Mouse (Mus musculus) myocyte (in vitro differentiated cells): ENCODE measurements around the gene Aldh16a1. TPM values are rescaled to one million over a fixed set of nuclear protein-coding genes. Genes with fewer than 3 reads are reported as not detected.

Experiments
- H3K27me3 ChIP-seq: one replicate; pipeline ENCODE4 v1.6.1; 2011; ENCODE audit not compliant: control insufficient read depth, insufficient read depth, insufficient read length
- H3K36me3 ChIP-seq: one replicate; pipeline ENCODE4 v1.6.1; 2011; ENCODE audit not compliant: control insufficient read depth, insufficient read depth
- H3K4me2 ChIP-seq: one replicate; pipeline ENCODE4 v1.6.1; 2011; ENCODE audit warnings: low read depth, control low read depth
- H3K4me3 ChIP-seq: one replicate; pipeline ENCODE4 v1.5.1; 2011; ENCODE audit warnings: mild to moderate bottlenecking, control low read depth, moderate library complexity
- H3K79me2 ChIP-seq: one replicate; pipeline ENCODE4 v1.6.1; 2011; ENCODE audit not compliant: control insufficient read depth, insufficient read depth
- H3ac ChIP-seq: one replicate; pipeline ENCODE4 v1.6.1; 2011; ENCODE audit not compliant: control insufficient read depth, insufficient read length
- CEBPB ChIP-seq: IDR thresholded peaks from 2 replicates; pipeline ENCODE4 v1.6.1; 2011; ENCODE audit warnings: mild to moderate bottlenecking, moderate library complexity; ENCODE audit not compliant: poor library complexity, insufficient read depth, severe bottlenecking
- E2F4 ChIP-seq: IDR thresholded peaks from one replicate; pipeline ENCODE4 v1.6.1; 2011; ENCODE audit warnings: mild to moderate bottlenecking, control low read depth, moderate library complexity; ENCODE audit not compliant: insufficient read depth
- MAX ChIP-seq: IDR thresholded peaks from one replicate; pipeline ENCODE4 v1.6.1; 2011; ENCODE audit warnings: low read depth, mild to moderate bottlenecking, control low read depth
- MYOD1 ChIP-seq, 3 experiments: IDR thresholded peaks; one replicate each; pipeline ENCODE4 v1.6.1; 2011; ENCODE audit warnings: control low read depth in 2 of 3, low read depth in 2 of 3, mild to moderate bottlenecking in 2 of 3, moderate library complexity in 1 of 3; ENCODE audit not compliant: insufficient read length in 2 of 3, control insufficient read depth in 1 of 3
- MYOG ChIP-seq, 3 experiments: IDR thresholded peaks; one replicate each; pipeline ENCODE4 v1.6.1; 2011; ENCODE audit warnings: control low read depth in 2 of 3, low read depth in 2 of 3, mild to moderate bottlenecking in 2 of 3; ENCODE audit not compliant: insufficient read length in 2 of 3, control insufficient read depth in 1 of 3, insufficient read depth in 1 of 3
- POLR2A ChIP-seq: IDR thresholded peaks from one replicate; pipeline ENCODE4 v1.6.1; 2011; ENCODE audit warnings: low read depth, mild to moderate bottlenecking, control low read depth, moderate library complexity; ENCODE audit not compliant: insufficient read length
- POLR2AphosphoS2 ChIP-seq: IDR thresholded peaks from one replicate; pipeline ENCODE4 v1.6.1; 2011; ENCODE audit warnings: low read depth, control low read depth; ENCODE audit not compliant: insufficient read length
- REST ChIP-seq: IDR thresholded peaks from one replicate; pipeline ENCODE4 v1.6.1; 2011; ENCODE audit warnings: mild to moderate bottlenecking, control low read depth, moderate library complexity; ENCODE audit not compliant: insufficient read depth, insufficient read length
- SRF ChIP-seq: IDR thresholded peaks from one replicate; pipeline ENCODE4 v1.6.1; 2011; ENCODE audit warnings: low read depth; ENCODE audit not compliant: control insufficient read depth, insufficient read length
- TCF12 ChIP-seq: IDR thresholded peaks from one replicate; pipeline ENCODE4 v1.6.1; 2011; ENCODE audit warnings: mild to moderate bottlenecking, control low read depth; ENCODE audit not compliant: poor library complexity, insufficient read depth, severe bottlenecking
- TCF3 ChIP-seq: IDR thresholded peaks from one replicate; pipeline ENCODE4 v1.6.1; 2011; ENCODE audit warnings: low read depth, control low read depth; ENCODE audit not compliant: insufficient read length
- USF1 ChIP-seq: IDR thresholded peaks from one replicate; pipeline ENCODE4 v1.6.1; 2011; ENCODE audit warnings: low read depth, mild to moderate bottlenecking, control low read depth, moderate library complexity
- polyA plus RNA-seq: library from polyadenylated mRNA; unstranded; fragments of >200 nt; fragmentation: generic; extraction: Trizol; gene quantifications from one replicate; pipeline ENCODE4 v1.2.1, GENCODE M21; 2012; ENCODE audit warnings: missing spikeins

The Aldh16a1 gene
- polyA plus RNA-seq, 1 experiment = 29.0 TPM

- no peaks in the 10 kb centered on the region for H3K36me3 ChIP-seq
- no peaks in the 10 kb centered on the region for H3K79me2 ChIP-seq
- no peak overlapping the region for H3ac ChIP-seq
- peaks cover 17% of the 10 kb centered on the region for H3K27me3 ChIP-seq
- no peak overlapping the region for H3K4me3 ChIP-seq
- H3K4me2 ChIP-seq = no peak overlapping the region
- no peak for TF ChIP-seq POLR2AphosphoS2
- no peak for TF ChIP-seq TCF12
- TF ChIP-seq CEBPB = no peak
- TF ChIP-seq E2F4 = no peak
- TF ChIP-seq USF1 = no peak
- no peak for TF ChIP-seq REST
- no peak for TF ChIP-seq MYOD1 (IDR thresholded peaks at IDR 0.05; ENCODE audit: control insufficient read depth in 1 of 3, insufficient read length in 2 of 3, low read depth in 2 of 3)
- no peak for TF ChIP-seq MYOG (IDR thresholded peaks at IDR 0.05; ENCODE audit: control insufficient read depth in 1 of 3, insufficient read depth in 1 of 3, insufficient read length in 2 of 3, low read depth in 2 of 3)
- TF ChIP-seq SRF = no peak
- no peak for TF ChIP-seq TCF3
- TF ChIP-seq POLR2A = no peak
- TF ChIP-seq MAX = no peak
Measured at GRCm38 (mm10) chr7:45196176-45196535, 41.8 kb upstream of the Aldh16a1 start.

- Histone ChIP-seq H3ac (no peak overlapping the region), H3K27me3 (peaks cover 14% of the 10 kb centered on the region), H3K4me2 (peak overlapping the region; percentile 6), H3K79me2 (no peaks in the 10 kb centered on the region), H3K4me3 (no peak overlapping the region), H3K36me3 (no peaks in the 10 kb centered on the region)
- TF ChIP-seq TCF3 (no peak), MYOD1 (IDR thresholded peaks at IDR 0.05; ENCODE audit: control insufficient read depth in 1 of 3, insufficient read length in 2 of 3, low read depth in 2 of 3) (peak in 2 of 3 experiments; percentile 45 to 77), MYOG (IDR thresholded peaks at IDR 0.05; ENCODE audit: control insufficient read depth in 1 of 3, insufficient read depth in 1 of 3, insufficient read length in 2 of 3, low read depth in 2 of 3) (peak; percentile 29 to 59 (median 50)), SRF (no peak)
Measured at GRCm38 (mm10) chr7:45195341-45196175, 41.2 kb upstream of the Aldh16a1 start.

DNA sequence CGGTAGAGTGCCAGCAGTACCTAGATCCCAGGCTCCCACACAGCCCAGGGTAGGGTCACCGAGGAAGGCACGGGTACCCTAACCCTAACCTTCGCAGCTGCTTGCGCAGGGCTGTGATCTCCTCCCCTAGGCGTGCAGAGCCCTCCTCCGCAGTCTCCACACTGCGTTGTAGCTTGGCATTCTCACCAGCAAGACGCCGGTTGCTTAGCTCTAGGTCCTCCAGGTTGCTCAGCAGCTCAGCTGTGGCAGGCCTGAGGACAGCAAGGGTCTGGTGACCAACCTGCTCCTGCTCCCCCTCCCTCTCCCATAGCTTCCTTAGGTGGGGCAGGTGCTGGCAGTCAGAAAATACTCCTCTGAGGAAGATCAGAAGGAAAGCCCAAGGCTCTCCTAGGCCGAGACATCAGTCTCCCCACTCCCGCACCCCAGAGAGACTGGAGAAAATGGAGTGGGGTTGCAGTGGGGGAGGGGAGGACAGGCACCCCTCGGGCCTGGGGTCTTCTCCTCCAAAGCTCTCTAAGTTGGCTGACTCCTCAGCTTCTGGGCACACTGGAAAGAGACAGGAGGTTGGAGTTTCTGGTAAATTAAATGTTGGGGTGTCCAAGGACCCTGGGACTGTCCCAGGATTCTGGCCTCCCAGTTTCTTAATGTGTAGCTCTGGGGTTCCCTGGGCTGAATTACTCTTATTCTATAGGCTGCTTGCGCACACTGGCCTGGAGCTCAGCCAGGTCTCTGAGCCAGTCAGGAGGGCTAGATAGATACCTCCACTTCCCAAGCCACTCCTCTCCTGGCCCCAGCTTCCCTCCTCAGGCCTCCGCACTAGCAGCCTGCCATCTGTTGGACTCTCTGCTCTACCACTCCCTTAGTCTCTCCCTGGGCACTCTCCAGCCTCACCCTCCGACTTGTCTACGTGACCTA is 39.7 kb upstream of the Aldh16a1 start:
- Histone ChIP-seq H3K4me2 (no peak overlapping the region), H3K27me3 (peaks cover 10% of the 10 kb centered on the region), H3ac (no peak overlapping the region), H3K79me2 (no peaks in the 10 kb centered on the region), H3K4me3 (no peak overlapping the region), H3K36me3 (no peaks in the 10 kb centered on the region)
- no peak for TF ChIP-seq USF1
- TF ChIP-seq MYOD1 (IDR thresholded peaks at IDR 0.05; ENCODE audit: control insufficient read depth in 1 of 3, insufficient read length in 2 of 3, low read depth in 2 of 3) = no peak
- TF ChIP-seq CEBPB = no peak
- TF ChIP-seq POLR2A = no peak
- no peak for TF ChIP-seq MAX
- TF ChIP-seq TCF12 = no peak
- no peak for TF ChIP-seq MYOG (IDR thresholded peaks at IDR 0.05; ENCODE audit: control insufficient read depth in 1 of 3, insufficient read depth in 1 of 3, insufficient read length in 2 of 3, low read depth in 2 of 3)
- no peak for TF ChIP-seq POLR2AphosphoS2

- TF ChIP-seq E2F4 (no peak), SRF (no peak), TCF3 (no peak), MYOD1 (IDR thresholded peaks at IDR 0.05; ENCODE audit: control insufficient read depth in 1 of 3, insufficient read length in 2 of 3, low read depth in 2 of 3) (no peak), MYOG (IDR thresholded peaks at IDR 0.05; ENCODE audit: control insufficient read depth in 1 of 3, insufficient read depth in 1 of 3, insufficient read length in 2 of 3, low read depth in 2 of 3) (no peak), MAX (no peak), REST (no peak), TCF12 (no peak), CEBPB (no peak), POLR2AphosphoS2 (no peak), USF1 (no peak), POLR2A (no peak)
- Histone ChIP-seq H3K27me3 (peaks cover 11% of the 10 kb centered on the region), H3ac (no peak overlapping the region), H3K36me3 (no peaks in the 10 kb centered on the region), H3K4me2 (no peak overlapping the region), H3K4me3 (no peak overlapping the region), H3K79me2 (no peaks in the 10 kb centered on the region)
Measured at GRCm38 (mm10) chr7:45193406-45193805, 39.0 kb upstream of the Aldh16a1 start.
